10 mouse cellular contexts compared by ENCODE assay signal in genomic region chr8:13562118-13562517, GRCm38 (mm10). TPM values are rescaled to one million over a fixed set of nuclear protein-coding genes. Genes with fewer than 3 reads are reported as not detected.
DNase-seq lines count a peak whose midpoint lies in the region; TF ChIP-seq lines count a peak whose summit lies in the region.
"Had no signal": no experiment of that assay in that cellular context is flagged by ENCODE, and none has a peak within 500 bp of the region (broad histone marks: within the 10 kb centered on the region; RNA-seq: fewer than 3 reads in every experiment).

Gene 1700029H14Rik, minus strand, starts transcription at chr8:13562461.

- no peaks in the 10 kb centered on the region for H3K79me2 ChIP-seq in heart, adult 2 months (replicated peaks; ENCODE audit: control insufficient read depth, insufficient read depth, low read length)

- no peak for TF ChIP-seq EP300 in heart, adult 2 months (IDR thresholded peaks at IDR 0.05; ENCODE audit: insufficient read depth, low read depth, low read length)

- TF ChIP-seq CTCF in heart, adult 2 months (IDR thresholded peaks at IDR 0.05), result peak; percentile 28
- no peak for TF ChIP-seq CTCF in E14TG2a.4 (conservative IDR thresholded peaks at IDR 0.05; ENCODE audit: low read length)
- TF ChIP-seq CTCF in thymus, adult 2 months (IDR thresholded peaks at IDR 0.05; ENCODE audit: borderline replicate concordance, control insufficient read depth, extremely low read depth, insufficient read depth, low read length, poor library complexity), result no peak

- no peaks in the 10 kb centered on the region for H3K36me3 ChIP-seq in heart, adult 2 months (ENCODE audit: control insufficient read depth, insufficient read depth, low read length)
- H3K36me3 ChIP-seq in E14TG2a.4 (ENCODE audit: insufficient read depth, low read length), result no peaks in the 10 kb centered on the region
- H3K36me3 ChIP-seq in thymus, adult 2 months (ENCODE audit: control insufficient read depth, insufficient read depth, low read length), result no peaks in the 10 kb centered on the region
- H3K36me3 ChIP-seq: midbrain, embryonic 15.5 days had no signal

- H3K4me3 ChIP-seq in heart, adult 2 months, result no peak within 1 kb of the TSS
- peak within 1 kb of the TSS; percentile 43 for H3K4me3 ChIP-seq in E14TG2a.4 (replicated peaks; ENCODE audit: low read length)
- H3K4me3 ChIP-seq in thymus, adult 2 months (ENCODE audit: control insufficient read depth, insufficient read depth, low read length), result no peak within 1 kb of the TSS
- H3K4me3 ChIP-seq: midbrain, embryonic 15.5 days had no signal

- no peak for TF ChIP-seq POLR2A in heart, adult 2 months (IDR thresholded peaks at IDR 0.05; ENCODE audit: insufficient read depth, low read depth, low read length)
- TF ChIP-seq POLR2A in thymus, adult 2 months (IDR thresholded peaks at IDR 0.05; ENCODE audit: control insufficient read depth, extremely low read depth, insufficient read depth, low read length, poor library complexity), result no peak

- H3K27ac ChIP-seq in heart, adult 2 months, result no peak within 1 kb of the TSS
- H3K27ac ChIP-seq in thymus, adult 2 months (ENCODE audit: control insufficient read depth, insufficient read depth, low read length), result no peak within 1 kb of the TSS
- H3K27ac ChIP-seq: midbrain, embryonic 15.5 days had no signal

- no peaks in the 10 kb centered on the region for H3K27me3 ChIP-seq in heart, adult 2 months (ENCODE audit: control insufficient read depth, insufficient read depth, low read length)
- H3K27me3 ChIP-seq in E14TG2a.4 (ENCODE audit: insufficient read depth, low read length), result no peaks in the 10 kb centered on the region
- no peaks in the 10 kb centered on the region for H3K27me3 ChIP-seq in thymus, adult 2 months (ENCODE audit: control insufficient read depth, insufficient read depth, low read length)
- H3K27me3 ChIP-seq: midbrain, embryonic 15.5 days had no signal

- no peaks in the 10 kb centered on the region for H3K9me3 ChIP-seq in E14TG2a.4 (ENCODE audit: low read length)
- H3K9me3 ChIP-seq: midbrain, embryonic 15.5 days had no signal

- peak; percentile 23 to 34 for DNase-seq in heart, adult 2 months
- DNase-seq in heart, adult 8-10 months (ENCODE audit: low spot score), result no peak
- peak; percentile 36 for DNase-seq in embryo, embryonic 11 days
- peak; percentile 46 to 67 for DNase-seq in kidney, postnatal 36 days
- no peak for DNase-seq in thymus, adult 2 months
- DNase-seq in left cerebral cortex, postnatal 36 days (ENCODE audit: low spot score in 2 of 2), result no peak
- DNase-seq in ovary, postnatal 14 days (ENCODE audit: low spot score), result no peak

- H3K4me1 ChIP-seq in heart, adult 2 months (ENCODE audit: control insufficient read depth, insufficient read depth, low read length), result peaks cover 1% of the 10 kb centered on the region; the same call in 1 of the 2 replicates
- peaks cover 12% of the 10 kb centered on the region for H3K4me1 ChIP-seq in E14TG2a.4 (replicated peaks; ENCODE audit: low read depth, low read length)
- H3K4me1 ChIP-seq in thymus, adult 2 months (replicated peaks; ENCODE audit: control insufficient read depth, insufficient read depth, low read length), result no peaks in the 10 kb centered on the region
- H3K4me1 ChIP-seq: midbrain, embryonic 15.5 days had no signal

- 19% methylated on average over 13 of the region's 13 CpGs for WGBS in heart, adult 2 months
- 35% methylated on average over 13 of the region's 13 CpGs for WGBS in thymus, adult 2 months

- H3K9ac ChIP-seq in heart, adult 2 months (ENCODE audit: low read depth, low read length), result no peak within 1 kb of the TSS
- H3K9ac ChIP-seq: midbrain, embryonic 15.5 days had no signal

- intact Hi-C loops in heart, adult 2 months (cut with DNase I), result no loop called here
- intact Hi-C loops in left cerebral cortex, postnatal 36 days (cut with DNase I), result no loop called here

RNA-seq across cellular contexts. Expression of gene 1700029H14Rik, which starts in this region (rescaled TPM):
- not detected for total RNA-seq in heart, adult 2 months (2021)
- polyA plus RNA-seq in heart, adult 2 months (2012; rRNA removed), result 0.32 and 0.45 TPM in 2 replicates
- not detected for total RNA-seq in heart, adult 8-10 months (2022)
- 0.18 and 0.30 TPM in 2 replicates for polyA plus RNA-seq in thymus, adult 2 months (2012; rRNA removed)
- not detected for total RNA-seq in left cerebral cortex, postnatal 36 days (2021)
- total RNA-seq: ES-E14 had no signal
- polyA plus RNA-seq: midbrain, embryonic 15.5 days had no signal

Comparison
In these comparisons a context has a peak if more than half of its experiments do, and no peak if none do; other contexts are left out.
1. Peak in DNase-seq in heart, adult 2 months; RNA of the gene not detected or under 1 TPM.
2. DNase-seq: peak in embryo, embryonic 11 days (single experiment) and kidney, postnatal 36 days (2 of 2); none in heart, adult 8-10 months (single experiment), thymus, adult 2 months (single experiment), left cerebral cortex, postnatal 36 days (0 of 2) and ovary, postnatal 14 days (single experiment).